18 mouse cellular contexts compared by ENCODE assay signal in the genomic region with DNA sequence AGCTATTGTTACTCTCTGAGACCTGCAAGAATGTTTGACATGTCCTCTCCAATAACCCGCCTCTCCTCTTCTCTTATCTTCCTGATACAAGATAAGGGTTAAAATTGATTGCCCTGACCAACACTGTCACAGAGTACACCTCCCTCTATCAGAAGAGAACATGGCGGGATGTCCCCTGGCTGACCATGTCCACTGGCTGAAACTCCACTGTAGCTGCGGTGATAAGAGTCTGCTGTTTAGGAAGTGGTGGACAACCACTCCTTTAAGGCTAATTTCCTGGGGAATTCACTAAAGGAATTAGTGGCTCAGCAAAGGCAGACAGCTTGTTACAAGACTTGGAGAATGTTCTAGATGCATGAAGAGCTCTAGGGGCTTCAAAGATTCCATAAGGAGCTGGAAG.
"Had no signal": no experiment of that assay in that cellular context is flagged by ENCODE, and none has a peak within 500 bp of the region (broad histone marks: within the 10 kb centered on the region; RNA-seq: fewer than 3 reads in every experiment).

No protein-coding gene starts in this region.

- ATAC-seq: intestine, postnatal 0 days; midbrain, embryonic 13.5 days had no signal

- H3K9me3 ChIP-seq: kidney, embryonic 15.5 days; limb, embryonic 12.5 days; limb, embryonic 15.5 days; liver, embryonic 15.5 days; midbrain, embryonic 13.5 days; stomach, embryonic 15.5 days had no signal

- H3K27me3 ChIP-seq: kidney, embryonic 15.5 days; liver, embryonic 15.5 days; midbrain, embryonic 13.5 days; stomach, embryonic 15.5 days had no signal

- H3K9ac ChIP-seq: kidney, embryonic 15.5 days; limb, embryonic 12.5 days; limb, embryonic 15.5 days; liver, embryonic 15.5 days; lung, embryonic 14.5 days; midbrain, embryonic 13.5 days; stomach, embryonic 15.5 days had no signal

- H3K4me3 ChIP-seq: kidney, embryonic 15.5 days; limb, embryonic 12.5 days; limb, embryonic 15.5 days; liver, embryonic 15.5 days; midbrain, embryonic 13.5 days; stomach, embryonic 15.5 days had no signal

- DNase-seq: kidney, adult 2 months; kidney, postnatal 14 days; kidney, postnatal 4 days; left cerebral cortex, postnatal 4 days; lung, embryonic 14.5 days; lung, postnatal 10 days; lung, postnatal 36 days; retina, postnatal 1 day; right cerebral cortex, postnatal 25 days; spleen, adult 18-20 months; thymus, postnatal 25 days had no signal

- H3K4me1 ChIP-seq: limb, embryonic 15.5 days had no signal

- H3K27ac ChIP-seq: kidney, embryonic 15.5 days; limb, embryonic 12.5 days; limb, embryonic 15.5 days; liver, embryonic 15.5 days; stomach, embryonic 15.5 days had no signal

- H3K4me2 ChIP-seq: kidney, embryonic 15.5 days; limb, embryonic 12.5 days; limb, embryonic 15.5 days; liver, embryonic 15.5 days; lung, embryonic 14.5 days; midbrain, embryonic 13.5 days; stomach, embryonic 15.5 days had no signal

- H3K36me3 ChIP-seq: kidney, embryonic 15.5 days; limb, embryonic 12.5 days; limb, embryonic 15.5 days; liver, embryonic 15.5 days; midbrain, embryonic 13.5 days; stomach, embryonic 15.5 days had no signal
